Mouse (Mus musculus): ENCODE results near the gene Scamp1. TPM values are rescaled to one million over a fixed set of nuclear protein-coding genes. Genes with fewer than 3 reads are reported as not detected.
"Not testable (repeated sequence)": the region's sequence is repeated elsewhere in the genome, so short reads cannot be mapped to it uniquely, and the experiment has no call there.

Gene Scamp1
- polyA plus RNA-seq (2012; ENCODE audit: insufficient read depth, insufficient read length, low replicate concordance, missing spikeins), result 338 TPM in 1 of 2 replicates, not detected in the other

- Histone ChIP-seq H3K4me3 (ENCODE audit: insufficient read depth, low read depth, low read length) (peak within 1 kb of the TSS; percentile 78), H3K27ac (ENCODE audit: insufficient read depth, low read depth, low read length) (peak within 1 kb of the TSS; percentile 67), H3K4me1 (ENCODE audit: control insufficient read depth, insufficient read depth, low read length) (peaks cover 8% of the 10 kb centered on the region)
- peak; percentile 55 for TF ChIP-seq POLR2A (IDR thresholded peaks at IDR 0.05; ENCODE audit: insufficient read depth, low read depth, low read length)
- no peak for TF ChIP-seq CTCF (IDR thresholded peaks at IDR 0.05; ENCODE audit: insufficient read depth, low read depth, low read length)
- under 1% methylated on average over 62 of the region's 62 CpGs for WGBS
Observed at GRCm38 (mm10) chr13:94285281-94285871, at the start of gene Scamp1. TSS of gene Scamp1 (minus strand) at chr13:94285857.

GRCm38 (mm10) chr13:94330392-94330979, 44.8 kb upstream of the Scamp1 start:
- TF ChIP-seq POLR2A (IDR thresholded peaks at IDR 0.05; ENCODE audit: insufficient read depth, low read depth, low read length) (no peak), CTCF (IDR thresholded peaks at IDR 0.05; ENCODE audit: insufficient read depth, low read depth, low read length) (no peak)
- Histone ChIP-seq H3K4me1 (ENCODE audit: control insufficient read depth, insufficient read depth, low read length) (no peaks in the 10 kb centered on the region), H3K4me3 (ENCODE audit: insufficient read depth, low read depth, low read length) (no peak overlapping the region), H3K27ac (ENCODE audit: insufficient read depth, low read depth, low read length) (no peak overlapping the region)
- WGBS, result 26% methylated on average over 3 of the region's 3 CpGs

- not testable (repeated sequence) for H3K4me1 ChIP-seq (ENCODE audit: control insufficient read depth, insufficient read depth, low read length); H3K4me3 ChIP-seq (ENCODE audit: insufficient read depth, low read depth, low read length); H3K27ac ChIP-seq (ENCODE audit: insufficient read depth, low read depth, low read length)
- whole genome bisulfite sequencing, result 97% methylated on average over 6 of the region's 6 CpGs
Observed at GRCm38 (mm10) chr13:94329005-94329404, 43.3 kb upstream of the Scamp1 start.

GRCm38 (mm10) chr13:94328063-94328462, 42.4 kb upstream of the Scamp1 start:
- no peak for TF ChIP-seq CTCF (IDR thresholded peaks at IDR 0.05; ENCODE audit: insufficient read depth, low read depth, low read length)
- TF ChIP-seq POLR2A (IDR thresholded peaks at IDR 0.05; ENCODE audit: insufficient read depth, low read depth, low read length), result no peak
- Histone ChIP-seq H3K27ac (ENCODE audit: insufficient read depth, low read depth, low read length) (no peak overlapping the region), H3K4me3 (ENCODE audit: insufficient read depth, low read depth, low read length) (no peak overlapping the region), H3K4me1 (ENCODE audit: control insufficient read depth, insufficient read depth, low read length) (no peaks in the 10 kb centered on the region)
- 60% methylated on average over 3 of the region's 3 CpGs for WGBS

- 97% methylated on average over 4 of the region's 4 CpGs for WGBS
- Histone ChIP-seq H3K27ac (ENCODE audit: insufficient read depth, low read depth, low read length) (no peak overlapping the region), H3K4me1 (ENCODE audit: control insufficient read depth, insufficient read depth, low read length) (0 out of 2 replicates have a peak, but pooled peaks cover 3% of the 10 kb centered on the region), H3K4me3 (ENCODE audit: insufficient read depth, low read depth, low read length) (no peak overlapping the region)
- TF ChIP-seq POLR2A (IDR thresholded peaks at IDR 0.05; ENCODE audit: insufficient read depth, low read depth, low read length) (no peak), CTCF (IDR thresholded peaks at IDR 0.05; ENCODE audit: insufficient read depth, low read depth, low read length) (no peak)
Observed at GRCm38 (mm10) chr13:94322475-94322874, 36.8 kb upstream of the Scamp1 start.

GRCm38 (mm10) chr13:94321094-94321792, 35.6 kb upstream of the Scamp1 start:
- TF ChIP-seq POLR2A (IDR thresholded peaks at IDR 0.05; ENCODE audit: insufficient read depth, low read depth, low read length), result no peak
- no peak for TF ChIP-seq CTCF (IDR thresholded peaks at IDR 0.05; ENCODE audit: insufficient read depth, low read depth, low read length)
- Histone ChIP-seq H3K4me1 (ENCODE audit: control insufficient read depth, insufficient read depth, low read length) (peaks cover 4% of the 10 kb centered on the region; the same call in 1 of the 2 replicates), H3K4me3 (ENCODE audit: insufficient read depth, low read depth, low read length) (no peak overlapping the region), H3K27ac (ENCODE audit: insufficient read depth, low read depth, low read length) (no peak overlapping the region)
- 66% methylated on average over 1 of the region's 1 CpGs for WGBS

- H3K4me1 ChIP-seq (ENCODE audit: control insufficient read depth, insufficient read depth, low read length), result peaks cover 5% of the 10 kb centered on the region; the same call in 1 of the 2 replicates
- TF ChIP-seq POLR2A (IDR thresholded peaks at IDR 0.05; ENCODE audit: insufficient read depth, low read depth, low read length) (no peak), CTCF (IDR thresholded peaks at IDR 0.05; ENCODE audit: insufficient read depth, low read depth, low read length) (no peak)
- no peak overlapping the region for H3K4me3 ChIP-seq (ENCODE audit: insufficient read depth, low read depth, low read length)
- H3K27ac ChIP-seq (ENCODE audit: insufficient read depth, low read depth, low read length), result peak overlapping the region; percentile 80
- 21% methylated on average over 10 of the region's 10 CpGs for WGBS
Observed at GRCm38 (mm10) chr13:94316975-94317511, 31.4 kb upstream of the Scamp1 start.

- 93% methylated on average over 8 of the region's 8 CpGs for WGBS
- not testable (repeated sequence) for H3K4me1 ChIP-seq (ENCODE audit: control insufficient read depth, insufficient read depth, low read length); H3K27ac ChIP-seq (ENCODE audit: insufficient read depth, low read depth, low read length); H3K4me3 ChIP-seq (ENCODE audit: insufficient read depth, low read depth, low read length)
Observed at GRCm38 (mm10) chr13:94312812-94313211, 27.2 kb upstream of the Scamp1 start.

- no peak for TF ChIP-seq POLR2A (IDR thresholded peaks at IDR 0.05; ENCODE audit: insufficient read depth, low read depth, low read length)
- Histone ChIP-seq H3K4me1 (ENCODE audit: control insufficient read depth, insufficient read depth, low read length) (peaks cover 16% of the 10 kb centered on the region), H3K4me3 (ENCODE audit: insufficient read depth, low read depth, low read length) (no peak overlapping the region), H3K27ac (ENCODE audit: insufficient read depth, low read depth, low read length) (peak overlapping the region; percentile 93)
- WGBS, result 18% methylated on average over 2 of the region's 2 CpGs
Observed at GRCm38 (mm10) chr13:94308279-94308678, 22.6 kb upstream of the Scamp1 start.

All from olfactory bulb, adult 2 months (tissue).